Mouse (Mus musculus): ENCODE results near the gene Mdga1.

Mdga1 gene

GRCm38 (mm10) chr17:29844949-29845348 is 124.9 kb downstream of the Mdga1 start:
- no peak for DNase-seq (ENCODE audit: low read depth, low spot score)

GRCm38 (mm10) chr17:29843419-29844162 is 126.3 kb downstream of the Mdga1 start:
- no peak for DNase-seq (ENCODE audit: low read depth, low spot score)

- no peak for DNase-seq (ENCODE audit: low read depth, low spot score)
Measured at GRCm38 (mm10) chr17:29841781-29842690, 127.9 kb downstream of the Mdga1 start.

- no peak for DNase-seq (ENCODE audit: low read depth, low spot score)
Measured at GRCm38 (mm10) chr17:29838029-29838428, 131.9 kb downstream of the Mdga1 start.

GRCm38 (mm10) chr17:29837441-29837840 is 132.4 kb downstream of the Mdga1 start:
- no peak for DNase-seq (ENCODE audit: low read depth, low spot score)

GRCm38 (mm10) chr17:29834768-29835167 is 135.1 kb downstream of the Mdga1 start:
- DNase-seq (ENCODE audit: low read depth, low spot score), result no peak

GRCm38 (mm10) chr17:29834333-29834732 is 135.6 kb downstream of the Mdga1 start:
- no peak for DNase-seq (ENCODE audit: low read depth, low spot score)

- DNase-seq (ENCODE audit: low read depth, low spot score), result no peak
Measured at GRCm38 (mm10) chr17:29831696-29832095, 138.2 kb downstream of the Mdga1 start.

GRCm38 (mm10) chr17:29829136-29829535 is 140.8 kb downstream of the Mdga1 start:
- no peak for DNase-seq (ENCODE audit: low read depth, low spot score)

GRCm38 (mm10) chr17:29827602-29828001 is 142.3 kb downstream of the Mdga1 start:
- no peak for DNase-seq (ENCODE audit: low read depth, low spot score)

GRCm38 (mm10) chr17:29824512-29825120 is 145.3 kb downstream of the Mdga1 start:
- no peak for DNase-seq (ENCODE audit: low read depth, low spot score)

GRCm38 (mm10) chr17:29824208-29824509 is 145.7 kb downstream of the Mdga1 start:
- DNase-seq (ENCODE audit: low read depth, low spot score), result no peak

- DNase-seq (ENCODE audit: low read depth, low spot score), result no peak
Measured at GRCm38 (mm10) chr17:29823439-29824207, 146.3 kb downstream of the Mdga1 start.

- no peak for DNase-seq (ENCODE audit: low read depth, low spot score)
Measured at GRCm38 (mm10) chr17:29819608-29820007, 150.3 kb downstream of the Mdga1 start.

GRCm38 (mm10) chr17:29818989-29819388 is 150.9 kb downstream of the Mdga1 start:
- DNase-seq (ENCODE audit: low read depth, low spot score), result peak; percentile 42

- DNase-seq (ENCODE audit: low read depth, low spot score), result no peak
Measured at GRCm38 (mm10) chr17:29818264-29818945, 151.5 kb downstream of the Mdga1 start.

- no peak for DNase-seq (ENCODE audit: low read depth, low spot score)
Measured at GRCm38 (mm10) chr17:29814758-29815157, 155.1 kb downstream of the Mdga1 start.

GRCm38 (mm10) chr17:29813328-29813727 is 156.6 kb downstream of the Mdga1 start:
- peak; percentile 11 for DNase-seq (ENCODE audit: low read depth, low spot score)

- no peak for DNase-seq (ENCODE audit: low read depth, low spot score)
Measured at GRCm38 (mm10) chr17:29803545-29803944, 166.3 kb downstream of the Mdga1 start.

- peak; percentile 68 for DNase-seq (ENCODE audit: low read depth, low spot score)
Measured at GRCm38 (mm10) chr17:29801358-29801757, 168.5 kb downstream of the Mdga1 start.

GRCm38 (mm10) chr17:29800096-29800455 is 169.8 kb downstream of the Mdga1 start:
- no peak for DNase-seq (ENCODE audit: low read depth, low spot score)
